Mouse (Mus musculus) forebrain, postnatal 0 days (tissue): ENCODE measurements around the gene Arhgap6. TPM values are rescaled to one million over a fixed set of nuclear protein-coding genes. Genes with fewer than 3 reads are reported as not detected.
"Not testable (repeated sequence)": the region's sequence is repeated elsewhere in the genome, so short reads cannot be mapped to it uniquely, and the experiment has no call there.

Experiments used
- ATAC-seq: fragments of 200-750 bp; cut with Nextera tagmentation; 2 replicates; pipeline ENCODE4 v1.8.0; 2017; ENCODE audit warnings: mild to moderate bottlenecking, moderate library complexity
- DNase-seq: peaks from one replicate; pipeline ENCODE4 v3.0.0-alpha.2; 2015
- H3K27ac ChIP-seq: fragments of 300-500 bp; sonication (generic); 2 replicates; pipeline ENCODE4 v1.5.1; 2014; ENCODE audit warnings: low read depth, mild to moderate bottlenecking, antibody characterized with exemption, low read length, moderate library complexity, mixed read lengths
- H3K27me3 ChIP-seq: fragments of 300-500 bp; sonication (generic); 2 replicates; pipeline ENCODE4 v1.6.1; 2014; ENCODE audit warnings: mild to moderate bottlenecking, low read length, mixed read lengths; ENCODE audit not compliant: insufficient read depth
- H3K36me3 ChIP-seq: fragments of 300-500 bp; sonication (generic); 2 replicates; pipeline ENCODE4 v1.6.1; 2014; ENCODE audit warnings: mild to moderate bottlenecking, moderate library complexity; ENCODE audit not compliant: insufficient read depth
- H3K4me1 ChIP-seq: fragments of 300-500 bp; sonication (generic); 2 replicates; pipeline ENCODE4 v1.6.1; 2014; ENCODE audit warnings: antibody characterized with exemption; ENCODE audit not compliant: insufficient read depth
- H3K4me2 ChIP-seq: fragments of 300-500 bp; sonication (generic); 2 replicates; pipeline ENCODE4 v1.6.1; 2014; ENCODE audit warnings: low read depth, mild to moderate bottlenecking, moderate library complexity
- H3K4me3 ChIP-seq: fragments of 300-500 bp; sonication (generic); 2 replicates; pipeline ENCODE4 v1.5.1; 2014; ENCODE audit warnings: low read depth, low read length, mixed read lengths
- H3K9ac ChIP-seq: fragments of 300-500 bp; sonication (generic); 2 replicates; pipeline ENCODE4 v1.6.1; 2014; ENCODE audit warnings: mild to moderate bottlenecking
- H3K9me3 ChIP-seq: fragments of 300-500 bp; sonication (generic); 2 replicates; pipeline ENCODE4 v1.6.1; 2016; ENCODE audit warnings: low read length
- CTCF ChIP-seq: sonication (generic); IDR thresholded peaks from 2 replicates; pipeline ENCODE4 v1.5.1; 2016; ENCODE audit warnings: antibody characterized with exemption, control low read depth, low read depth
- WGBS: fragments of 180-500 bp; shearing (Covaris S2); extraction: QIAGEN DNeasy Blood & Tissue Kit; methylation state at CpG from one replicate; pipeline ENCODE4 v1.1.7; 2014; 5-methylcytosine and 5-hydroxymethylcytosine counted together
- polyA plus RNA-seq: library from polyadenylated mRNA; unstranded; fragments of >200 nt; fragmentation: Nextera tagmentation; extraction: Ambion mirVana; gene quantifications from 2 replicates; pipeline ENCODE4 v1.2.1, GENCODE M21; 2015
- total RNA-seq: library from RNA; depleted of rRNA; stranded (reverse); fragments of >200 nt; gene quantifications from 2 replicates; pipeline ENCODE4 v1.2.3, GENCODE M21; 2014

The Arhgap6 gene
- total and polyA plus RNA-seq, 2 experiments from 2014 or later, result 1.3 to 4.0 TPM

- Histone ChIP-seq H3K4me3 (no peak overlapping the region), H3K4me2 (no peak overlapping the region), H3K9me3 (no peaks in the 10 kb centered on the region), H3K4me1 (no peaks in the 10 kb centered on the region), H3K27me3 (no peaks in the 10 kb centered on the region), H3K36me3 (no peaks in the 10 kb centered on the region), H3K27ac (no peak overlapping the region), H3K9ac (no peak overlapping the region)
- 71% methylated on average over 26 of the region's 26 CpGs for WGBS
- DNase-seq, result no peak
- no peak for ATAC-seq
- no peak for TF ChIP-seq CTCF
Measured at GRCm38 (mm10) chrX:169302271-169303045, 507.6 kb downstream of the Arhgap6 start.

GRCm38 (mm10) chrX:169303945-169304344 lies 509.0 kb downstream of the Arhgap6 start:
- DNase-seq, result peak; percentile 60
- peak; percentile 61 for TF ChIP-seq CTCF
- H3K36me3 ChIP-seq, result no peaks in the 10 kb centered on the region
- no peak overlapping the region for H3K9ac ChIP-seq
- H3K4me1 ChIP-seq, result no peaks in the 10 kb centered on the region
- no peak overlapping the region for H3K27ac ChIP-seq
- H3K9me3 ChIP-seq, result no peaks in the 10 kb centered on the region
- no peak for ATAC-seq
- no peaks in the 10 kb centered on the region for H3K27me3 ChIP-seq
- no peak overlapping the region for H3K4me2 ChIP-seq
- no peak overlapping the region for H3K4me3 ChIP-seq
- 41% methylated on average over 3 of the region's 3 CpGs for WGBS

GRCm38 (mm10) chrX:169308559-169308958 lies 513.7 kb downstream of the Arhgap6 start:
- no peaks in the 10 kb centered on the region for H3K36me3 ChIP-seq
- DNase-seq (no peak), ATAC-seq (no peak)
- no peak overlapping the region for H3K27ac ChIP-seq
- WGBS, result 89% methylated on average over 3 of the region's 3 CpGs
- no peak for TF ChIP-seq CTCF
- H3K4me1 ChIP-seq, result no peaks in the 10 kb centered on the region
- H3K27me3 ChIP-seq, result no peaks in the 10 kb centered on the region
- H3K9ac ChIP-seq, result no peak overlapping the region
- no peaks in the 10 kb centered on the region for H3K9me3 ChIP-seq
- no peak overlapping the region for H3K4me3 ChIP-seq
- no peak overlapping the region for H3K4me2 ChIP-seq

GRCm38 (mm10) chrX:169319066-169319760 lies 524.3 kb downstream of the Arhgap6 start:
- no peak for TF ChIP-seq CTCF
- no peak for DNase-seq
- H3K4me2 ChIP-seq, result peak overlapping the region; percentile 50
- no peaks in the 10 kb centered on the region for H3K4me1 ChIP-seq
- no peaks in the 10 kb centered on the region for H3K36me3 ChIP-seq
- H3K27ac ChIP-seq, result no peak overlapping the region
- H3K9me3 ChIP-seq, result no peaks in the 10 kb centered on the region
- WGBS, result 59% methylated on average over 12 of the region's 12 CpGs
- H3K4me3 ChIP-seq, result peak overlapping the region; percentile 55
- H3K27me3 ChIP-seq, result no peaks in the 10 kb centered on the region
- no peak for ATAC-seq
- H3K9ac ChIP-seq, result peak overlapping the region; percentile 71

GRCm38 (mm10) chrX:169319945-169320667 lies 525.2 kb downstream of the Arhgap6 start, which contains the start of gene Hccs:
TSS of gene Hccs (minus strand) at chrX:169320372.
- Histone ChIP-seq H3K4me3 (peak within 1 kb of the TSS; percentile 55), H3K4me2 (peak within 1 kb of the TSS; percentile 50), H3K27ac (peak within 1 kb of the TSS; percentile 82), H3K4me1 (no peaks in the 10 kb centered on the region), H3K36me3 (no peaks in the 10 kb centered on the region), H3K27me3 (no peaks in the 10 kb centered on the region), H3K9ac (peak within 1 kb of the TSS; percentile 71), H3K9me3 (no peaks in the 10 kb centered on the region)
- no peak for TF ChIP-seq CTCF
- DNase-seq, result peak; percentile 88
- peak; percentile 99 for ATAC-seq
- 24% methylated on average over 94 of the region's 97 CpGs for WGBS

GRCm38 (mm10) chrX:169320668-169321005 lies 525.7 kb downstream of the Arhgap6 start:
- not testable (repeated sequence) for H3K27me3 ChIP-seq, DNase-seq, H3K9me3 ChIP-seq, H3K27ac ChIP-seq, H3K36me3 ChIP-seq, H3K4me1 ChIP-seq
- Histone ChIP-seq H3K9ac (peak overlapping the region; percentile 71), H3K4me3 (peak overlapping the region; percentile 55), H3K4me2 (peak overlapping the region; percentile 50; the same call in 1 of the 2 replicates)
- WGBS, result 39% methylated on average over 15 of the region's 15 CpGs
- ATAC-seq, result 0 out of 2 replicates have a peak, but pooled peaks have one; percentile 2
